Mouse (Mus musculus) stomach, postnatal 0 days (tissue): ENCODE measurements around the gene Tyrobp. TPM values are rescaled to one million over a fixed set of nuclear protein-coding genes. Genes with fewer than 3 reads are reported as not detected.

Source experiments
- ATAC-seq: fragments of 200-750 bp; cut with Nextera tagmentation; 2 replicates; pipeline ENCODE4 v1.8.0; 2017; ENCODE audit not compliant: low FRiP score, low TSS enrichment
- DNase-seq: peaks from one replicate; pipeline ENCODE4 v3.0.0-alpha.2; 2016; ENCODE audit warnings: low spot score
- H3K27ac ChIP-seq: fragments of 300-500 bp; sonication (generic); replicated peaks from 2 replicates; pipeline ENCODE4 v1.5.1; 2014; ENCODE audit warnings: mild to moderate bottlenecking, control low read depth
- H3K27me3 ChIP-seq: fragments of 300-500 bp; sonication (generic); 2 replicates; pipeline ENCODE4 v1.6.1; 2014; ENCODE audit warnings: low read length; ENCODE audit not compliant: control insufficient read depth, insufficient read depth
- H3K36me3 ChIP-seq: fragments of 300-500 bp; sonication (generic); 2 replicates; pipeline ENCODE4 v1.6.1; 2014; ENCODE audit warnings: low read length, mixed read lengths; ENCODE audit not compliant: control insufficient read depth, insufficient read depth
- H3K4me1 ChIP-seq: fragments of 300-500 bp; sonication (generic); replicated peaks from 2 replicates; pipeline ENCODE4 v1.6.1; 2014; ENCODE audit warnings: antibody characterized with exemption; ENCODE audit not compliant: control insufficient read depth, insufficient read depth
- H3K4me2 ChIP-seq: fragments of 300-500 bp; sonication (generic); replicated peaks from 2 replicates; pipeline ENCODE4 v1.6.1; 2014; ENCODE audit warnings: low read depth, mild to moderate bottlenecking, control low read depth, moderate library complexity
- H3K4me3 ChIP-seq: fragments of 300-500 bp; sonication (generic); 2 replicates; pipeline ENCODE4 v1.5.1; 2014; ENCODE audit warnings: low read depth, low read length, control low read depth
- H3K9ac ChIP-seq: fragments of 300-500 bp; sonication (generic); 2 replicates; pipeline ENCODE4 v1.6.1; 2014; ENCODE audit warnings: mild to moderate bottlenecking, low read length, control low read depth, mixed read lengths
- H3K9me3 ChIP-seq: fragments of 300-500 bp; sonication (generic); 2 replicates; pipeline ENCODE4 v1.6.1; 2016; ENCODE audit warnings: low read length; ENCODE audit not compliant: control insufficient read depth
- CTCF ChIP-seq: IDR thresholded peaks from 2 replicates; pipeline ENCODE4 v1.5.1; 2016; ENCODE audit warnings: antibody characterized with exemption, low read depth, mild to moderate bottlenecking, moderate library complexity
- EP300 ChIP-seq: optimal IDR thresholded peaks from 2 replicates; pipeline ENCODE3; 2016; ENCODE audit warnings: antibody characterized with exemption
- WGBS: fragments of 180-500 bp; shearing (Covaris S2); extraction: QIAGEN DNeasy Blood & Tissue Kit; methylation state at CpG from one replicate; pipeline ENCODE4 v1.1.7; 2014; 5-methylcytosine and 5-hydroxymethylcytosine counted together
- polyA plus RNA-seq: library from polyadenylated mRNA; unstranded; fragments of >200 nt; fragmentation: Nextera tagmentation; extraction: Ambion mirVana; gene quantifications from 2 replicates; pipeline ENCODE4 v1.2.1, GENCODE M21; 2015

Gene Tyrobp
- 66.6 and 71.0 TPM in 2 replicates for polyA plus RNA-seq

DNA sequence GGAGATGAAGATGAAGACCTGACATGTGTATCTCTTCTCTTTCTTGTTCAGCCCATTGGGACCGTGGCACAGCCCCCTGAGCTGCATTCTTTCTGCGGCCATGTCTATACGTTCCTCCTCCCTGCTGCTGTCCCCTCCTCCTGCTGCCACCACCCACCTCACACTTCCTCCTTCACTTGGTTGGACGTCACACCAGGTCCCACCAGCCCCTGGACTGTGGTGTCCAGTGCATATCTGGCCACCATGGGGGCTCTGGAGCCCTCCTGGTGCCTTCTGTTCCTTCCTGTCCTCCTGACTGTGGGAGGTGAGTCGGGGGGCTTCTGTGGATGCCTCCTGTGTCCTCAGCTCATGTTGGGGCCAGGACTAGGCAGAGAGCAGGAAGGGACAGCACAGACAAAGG is at the start of gene Tyrobp:
Tyrobp (plus strand) TSS at position 165 of the 400 bp plus-strand sequence.
- no peaks in the 10 kb centered on the region for H3K9me3 ChIP-seq
- H3K9ac ChIP-seq = no peak within 1 kb of the TSS
- no peaks in the 10 kb centered on the region for H3K36me3 ChIP-seq
- H3K27ac ChIP-seq = 0 out of 2 replicates have a peak within 1 kb of the TSS, but pooled peaks have one; percentile 18
- TF ChIP-seq CTCF (no peak), EP300 (no peak)
- ATAC-seq (no peak), DNase-seq (no peak)
- 51% methylated on average over 5 of the region's 5 CpGs for WGBS
- H3K4me1 ChIP-seq = no peaks in the 10 kb centered on the region
- H3K4me2 ChIP-seq = no peak within 1 kb of the TSS
- no peak within 1 kb of the TSS for H3K4me3 ChIP-seq
- H3K27me3 ChIP-seq = no peaks in the 10 kb centered on the region; the same call in 1 of the 2 replicates

DNA sequence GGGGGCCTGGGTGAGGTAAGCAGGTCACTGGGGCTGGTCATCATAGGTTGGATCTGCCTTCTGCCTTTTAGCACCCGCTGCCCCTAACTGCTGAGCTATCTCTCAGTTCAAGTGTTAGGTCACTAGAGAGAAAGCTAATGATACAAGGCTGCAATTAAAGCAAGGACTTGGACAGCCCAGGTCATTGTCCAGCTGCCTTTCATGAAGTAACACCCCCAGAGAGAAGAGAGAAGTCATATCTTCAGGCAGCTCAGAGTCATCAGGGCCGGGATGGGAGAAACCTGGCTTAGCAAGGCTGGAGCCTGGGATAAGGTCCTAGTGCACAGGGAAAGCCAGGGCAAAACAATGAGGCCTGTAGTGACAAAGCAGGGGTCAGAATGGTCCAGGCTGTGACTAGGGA is 46.1 kb upstream of the Tyrobp start:
- Histone ChIP-seq H3K9me3 (no peaks in the 10 kb centered on the region), H3K9ac (no peak overlapping the region), H3K36me3 (no peaks in the 10 kb centered on the region), H3K27me3 (no peaks in the 10 kb centered on the region), H3K4me3 (no peak overlapping the region), H3K27ac (no peak overlapping the region), H3K4me2 (no peak overlapping the region), H3K4me1 (no peaks in the 10 kb centered on the region)
- ATAC-seq = no peak
- TF ChIP-seq CTCF = no peak
- no peak for TF ChIP-seq EP300
- no peak for DNase-seq
- WGBS = 66% methylated on average over 2 of the region's 2 CpGs

DNA sequence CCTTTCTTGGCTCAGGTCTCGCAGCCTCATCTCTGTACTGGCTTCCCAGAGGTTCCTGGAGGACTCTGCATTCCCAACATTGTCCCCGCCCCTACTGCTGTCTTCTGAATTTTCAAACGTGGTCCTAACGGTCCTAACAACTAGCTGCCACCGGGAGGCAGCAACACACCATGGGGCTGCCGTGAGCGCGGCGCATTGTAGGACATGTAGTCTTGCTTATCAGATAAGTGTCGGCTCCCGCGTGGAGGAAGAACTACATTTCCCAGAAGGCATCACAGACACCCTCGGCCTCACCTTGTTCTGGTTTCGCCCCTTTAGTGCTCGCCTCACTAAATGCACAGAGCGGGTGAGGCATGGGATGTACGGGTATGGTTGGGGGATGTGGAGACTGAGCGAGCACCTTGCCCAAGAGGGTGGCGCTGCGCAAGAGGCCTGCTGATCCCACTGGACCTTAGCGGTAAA is 40.0 kb upstream of the Tyrobp start:
- Histone ChIP-seq H3K4me3 (peak overlapping the region; percentile 48), H3K27me3 (no peaks in the 10 kb centered on the region), H3K4me2 (peak overlapping the region; percentile 67), H3K36me3 (no peaks in the 10 kb centered on the region), H3K9me3 (no peaks in the 10 kb centered on the region), H3K4me1 (no peaks in the 10 kb centered on the region), H3K9ac (peak overlapping the region; percentile 28; the same call in 1 of the 2 replicates), H3K27ac (no peak overlapping the region)
- no peak for TF ChIP-seq EP300
- peak; percentile 99 for TF ChIP-seq CTCF
- peak; percentile 90 for DNase-seq
- peak; percentile 98 for ATAC-seq
- WGBS = under 1% methylated on average over 21 of the region's 21 CpGs

DNA sequence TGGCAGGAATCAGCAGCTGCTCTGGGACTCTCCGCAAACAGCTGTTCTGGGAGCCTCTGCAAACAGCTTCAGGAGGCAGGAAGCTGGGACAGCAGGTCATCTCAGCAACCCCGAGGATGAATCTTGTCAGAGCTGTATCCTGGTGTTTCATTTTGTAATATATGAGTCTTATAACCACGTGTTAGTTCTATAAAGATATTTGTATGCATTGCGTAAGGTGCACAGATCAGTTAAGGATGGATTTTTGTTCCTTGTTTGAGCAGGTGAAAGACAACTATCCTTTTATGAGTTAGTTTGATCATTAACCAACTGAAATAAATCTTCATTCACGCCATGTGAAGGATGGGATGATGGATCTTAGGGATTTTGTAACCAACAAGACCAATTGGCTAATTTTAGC is 33.5 kb upstream of the Tyrobp start:
- ATAC-seq = no peak
- no peaks in the 10 kb centered on the region for H3K27me3 ChIP-seq
- no peak for DNase-seq
- no peak overlapping the region for H3K4me3 ChIP-seq
- TF ChIP-seq CTCF (no peak), EP300 (no peak)
- no peaks in the 10 kb centered on the region for H3K36me3 ChIP-seq
- 38% methylated on average over 5 of the region's 5 CpGs for WGBS
- H3K4me1 ChIP-seq = no peaks in the 10 kb centered on the region
- H3K27ac ChIP-seq = no peak overlapping the region
- no peaks in the 10 kb centered on the region for H3K9me3 ChIP-seq
- H3K9ac ChIP-seq = no peak overlapping the region
- H3K4me2 ChIP-seq = no peak overlapping the region

DNA sequence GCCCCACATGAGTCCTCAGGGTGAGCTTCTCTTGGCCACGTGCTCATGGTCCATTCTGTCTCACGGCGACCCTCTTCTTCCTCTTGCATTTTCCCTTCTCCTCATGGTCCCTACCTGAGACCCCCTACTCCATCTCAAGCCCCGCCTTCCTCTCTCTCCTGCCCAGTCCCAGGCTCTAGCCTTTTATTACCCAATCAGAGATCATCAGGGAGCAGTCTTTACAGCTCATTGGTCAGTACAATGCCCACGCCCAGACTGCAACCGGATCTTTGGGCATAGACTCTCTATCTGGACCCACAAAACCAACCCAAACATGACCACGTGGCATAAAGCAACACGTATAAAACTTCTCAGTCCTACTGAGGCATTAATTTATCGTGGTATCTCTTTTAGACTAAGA is 29.5 kb upstream of the Tyrobp start:
- Histone ChIP-seq H3K9me3 (no peaks in the 10 kb centered on the region), H3K4me1 (no peaks in the 10 kb centered on the region), H3K36me3 (no peaks in the 10 kb centered on the region), H3K4me3 (no peak overlapping the region), H3K27ac (no peak overlapping the region), H3K4me2 (no peak overlapping the region), H3K27me3 (no peaks in the 10 kb centered on the region), H3K9ac (no peak overlapping the region)
- TF ChIP-seq EP300 (no peak), CTCF (no peak)
- DNase-seq (no peak), ATAC-seq (no peak)
- WGBS = 84% methylated on average over 9 of the region's 9 CpGs

DNA sequence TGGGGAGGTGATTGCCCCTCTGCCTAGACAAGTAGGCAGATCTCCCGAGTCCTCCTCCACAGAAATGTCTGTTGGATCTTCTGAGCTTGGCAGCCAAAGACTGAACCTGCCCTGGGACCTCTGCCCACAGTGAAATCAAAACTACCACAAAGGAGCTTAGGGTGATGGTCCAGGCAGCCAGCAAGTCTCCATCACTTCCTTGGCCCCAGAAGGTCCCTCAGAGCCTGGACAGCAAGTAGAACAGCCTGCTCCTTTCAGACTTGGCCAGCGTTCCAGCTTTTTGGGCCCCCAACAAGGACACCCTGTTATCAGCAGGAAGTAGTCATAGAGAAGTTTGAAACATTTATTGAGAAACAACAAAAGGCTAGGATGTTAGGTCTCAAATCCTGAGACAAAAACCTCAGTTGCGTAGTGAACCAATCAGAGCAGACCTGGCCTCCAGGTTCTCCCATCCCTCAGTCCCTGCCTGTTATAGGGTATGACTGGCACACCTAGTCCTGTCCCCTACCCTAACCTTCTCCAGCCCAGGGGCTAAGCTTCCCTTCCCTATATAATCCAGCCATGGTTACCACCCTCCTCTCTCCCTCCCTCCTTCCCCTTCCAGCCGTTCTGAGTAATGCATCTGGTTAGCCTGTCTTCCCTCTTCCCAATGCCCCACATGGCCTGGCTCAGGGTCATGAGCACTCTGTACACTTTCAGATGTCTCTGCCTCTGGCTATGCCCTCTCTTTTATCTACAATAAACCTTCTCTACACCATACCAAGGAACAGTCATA is 20.6 kb upstream of the Tyrobp start:
- H3K27ac ChIP-seq = no peak overlapping the region
- no peak overlapping the region for H3K9ac ChIP-seq
- TF ChIP-seq EP300 = no peak
- no peak for TF ChIP-seq CTCF
- no peak overlapping the region for H3K4me2 ChIP-seq
- no peaks in the 10 kb centered on the region for H3K4me1 ChIP-seq
- no peak for ATAC-seq
- H3K9me3 ChIP-seq = no peaks in the 10 kb centered on the region
- H3K27me3 ChIP-seq = no peaks in the 10 kb centered on the region
- no peak overlapping the region for H3K4me3 ChIP-seq
- DNase-seq = no peak
- WGBS = 65% methylated on average over 4 of the region's 4 CpGs
- H3K36me3 ChIP-seq = no peaks in the 10 kb centered on the region
